Mouse (Mus musculus): Measurements from ENCODE around the gene Nostrin.

- TF ChIP-seq POLR2A (IDR thresholded peaks at IDR 0.05; ENCODE audit: low read depth, low read length) (no peak), CTCF (IDR thresholded peaks at IDR 0.05; ENCODE audit: extremely low read depth, insufficient read depth, insufficient read length, insufficient replicate concordance) (no peak)
These were observed 663 bp upstream of the Nostrin start for GRCm38 (mm10) chr2:69134937-69135336.
